Mouse (Mus musculus): Measurements from ENCODE around the gene Olfr193. TPM values are rescaled to one million over a fixed set of nuclear protein-coding genes. Genes with fewer than 3 reads are reported as not detected.

Olfr193 gene
- polyA plus RNA-seq (2014; fragmentation: Illumina TruSeq; extraction: RNeasy Lipid Tissue Mini Kit (QIAGEN cat#74804); ENCODE audit: low read depth, low replicate concordance): not detected

GRCm38 (mm10) chr16:59111781-59112180, at the start of gene Olfr193:
Gene Olfr193, minus strand, starts transcription at chr16:59111881.

GRCm38 (mm10) chr16:59146746-59147145, 35.1 kb upstream of the Olfr193 start, which contains the start of gene Olfr195:
Gene Olfr195, plus strand, starts transcription at chr16:59147046.

GRCm38 (mm10) chr16:59120969-59121368, 9.3 kb upstream of the Olfr193 start, which contains the start of gene Olfr194:
Gene Olfr194, minus strand, starts transcription at chr16:59121069.

GRCm38 (mm10) chr16:59089722-59090121, 22.0 kb downstream of the Olfr193 start, which contains the start of gene Olfr191:
Gene Olfr191, minus strand, starts transcription at chr16:59089822.

GRCm38 (mm10) chr16:59077905-59078304, 33.8 kb downstream of the Olfr193 start, which contains the start of gene Olfr190:
Gene Olfr190, minus strand, starts transcription at chr16:59078005.

Other genes with a start within 250 kb of the Olfr193 start
- not detected for gene Olfr177, start 237.1 kb downstream of the Olfr193 start, polyA plus RNA-seq (2014; fragmentation: Illumina TruSeq; extraction: RNeasy Lipid Tissue Mini Kit (QIAGEN cat#74804); ENCODE audit: low read depth, low replicate concordance)
- gene Olfr178, start 219.8 kb downstream of the Olfr193 start, polyA plus RNA-seq (2014; fragmentation: Illumina TruSeq; extraction: RNeasy Lipid Tissue Mini Kit (QIAGEN cat#74804); ENCODE audit: low read depth, low replicate concordance): not detected
- gene Olfr181, start 183.1 kb downstream of the Olfr193 start, polyA plus RNA-seq (2014; fragmentation: Illumina TruSeq; extraction: RNeasy Lipid Tissue Mini Kit (QIAGEN cat#74804); ENCODE audit: low read depth, low replicate concordance): 1.5 TPM
- gene Olfr180, start 182.5 kb downstream of the Olfr193 start, polyA plus RNA-seq (2014; fragmentation: Illumina TruSeq; extraction: RNeasy Lipid Tissue Mini Kit (QIAGEN cat#74804); ENCODE audit: low read depth, low replicate concordance): 0.92 TPM
- gene Olfr183, start 116.5 kb downstream of the Olfr193 start, polyA plus RNA-seq (2014; fragmentation: Illumina TruSeq; extraction: RNeasy Lipid Tissue Mini Kit (QIAGEN cat#74804); ENCODE audit: low read depth, low replicate concordance): 1.1 TPM
- not detected for gene Olfr186, start 81.6 kb downstream of the Olfr193 start, polyA plus RNA-seq (2014; fragmentation: Illumina TruSeq; extraction: RNeasy Lipid Tissue Mini Kit (QIAGEN cat#74804); ENCODE audit: low read depth, low replicate concordance)
- gene Olfr187, start 72.1 kb downstream of the Olfr193 start, polyA plus RNA-seq (2014; fragmentation: Illumina TruSeq; extraction: RNeasy Lipid Tissue Mini Kit (QIAGEN cat#74804); ENCODE audit: low read depth, low replicate concordance): not detected
- not detected for gene Olfr190, start 33.9 kb downstream of the Olfr193 start, polyA plus RNA-seq (2014; fragmentation: Illumina TruSeq; extraction: RNeasy Lipid Tissue Mini Kit (QIAGEN cat#74804); ENCODE audit: low read depth, low replicate concordance)
- not detected for gene Olfr191, start 22.1 kb downstream of the Olfr193 start, polyA plus RNA-seq (2014; fragmentation: Illumina TruSeq; extraction: RNeasy Lipid Tissue Mini Kit (QIAGEN cat#74804); ENCODE audit: low read depth, low replicate concordance)
- gene Olfr194, start 9.2 kb upstream of the Olfr193 start, polyA plus RNA-seq (2014; fragmentation: Illumina TruSeq; extraction: RNeasy Lipid Tissue Mini Kit (QIAGEN cat#74804); ENCODE audit: low read depth, low replicate concordance): 0.11 TPM
- not detected for gene Olfr195, start 35.2 kb upstream of the Olfr193 start, polyA plus RNA-seq (2014; fragmentation: Illumina TruSeq; extraction: RNeasy Lipid Tissue Mini Kit (QIAGEN cat#74804); ENCODE audit: low read depth, low replicate concordance)
- gene Olfr196, start 58.6 kb upstream of the Olfr193 start, polyA plus RNA-seq (2014; fragmentation: Illumina TruSeq; extraction: RNeasy Lipid Tissue Mini Kit (QIAGEN cat#74804); ENCODE audit: low read depth, low replicate concordance): 0.11 TPM
- not detected for gene Olfr198, start 91.7 kb upstream of the Olfr193 start, polyA plus RNA-seq (2014; fragmentation: Illumina TruSeq; extraction: RNeasy Lipid Tissue Mini Kit (QIAGEN cat#74804); ENCODE audit: low read depth, low replicate concordance)
- gene Olfr199, start 107.9 kb upstream of the Olfr193 start, polyA plus RNA-seq (2014; fragmentation: Illumina TruSeq; extraction: RNeasy Lipid Tissue Mini Kit (QIAGEN cat#74804); ENCODE audit: low read depth, low replicate concordance): 2.1 TPM
- gene Olfr201, start 160.8 kb upstream of the Olfr193 start, polyA plus RNA-seq (2014; fragmentation: Illumina TruSeq; extraction: RNeasy Lipid Tissue Mini Kit (QIAGEN cat#74804); ENCODE audit: low read depth, low replicate concordance): not detected
- not detected for gene Olfr202, start 174.9 kb upstream of the Olfr193 start, polyA plus RNA-seq (2014; fragmentation: Illumina TruSeq; extraction: RNeasy Lipid Tissue Mini Kit (QIAGEN cat#74804); ENCODE audit: low read depth, low replicate concordance)
- not detected for gene Olfr203, start 187.0 kb upstream of the Olfr193 start, polyA plus RNA-seq (2014; fragmentation: Illumina TruSeq; extraction: RNeasy Lipid Tissue Mini Kit (QIAGEN cat#74804); ENCODE audit: low read depth, low replicate concordance)
- not detected for gene Olfr204, start 206.4 kb upstream of the Olfr193 start, polyA plus RNA-seq (2014; fragmentation: Illumina TruSeq; extraction: RNeasy Lipid Tissue Mini Kit (QIAGEN cat#74804); ENCODE audit: low read depth, low replicate concordance)
- gene Olfr205, start 219.3 kb upstream of the Olfr193 start, polyA plus RNA-seq (2014; fragmentation: Illumina TruSeq; extraction: RNeasy Lipid Tissue Mini Kit (QIAGEN cat#74804); ENCODE audit: low read depth, low replicate concordance): not detected
- 0.20 TPM for gene Olfr206, start 237.4 kb upstream of the Olfr193 start, polyA plus RNA-seq (2014; fragmentation: Illumina TruSeq; extraction: RNeasy Lipid Tissue Mini Kit (QIAGEN cat#74804); ENCODE audit: low read depth, low replicate concordance)